Mouse (Mus musculus): ENCODE measurements at regions not wholly inside any gene's neighbourhood (a gene's known extent, or its start where the extent isn't known, plus 50 kb on each side); places are given as distances from the start of the nearest gene placed in this dataset.

- TF ChIP-seq CTCF (IDR thresholded peaks at IDR 0.05) (no peak), EP300 (IDR thresholded peaks at IDR 0.05) (no peak)
Measured at GRCm38 (mm10) chr4:114759837-114760236, 61.7 kb upstream of the Gm12830 start.

Data from lung, postnatal 0 days (tissue).